Mouse (Mus musculus) common myeloid progenitor, adult 5-6 weeks (primary cell): ENCODE data around the gene Hoxd12. TPM values are rescaled to one million over a fixed set of nuclear protein-coding genes. Genes with fewer than 3 reads are reported as not detected.
A peak's percentile ranks its signal among the peaks of the same experiment; 100 is the strongest.

Experiments
- ATAC-seq: replicated peaks from 2 replicates; pipeline ENCODE4 v1.8.0; 2016; ENCODE audit warnings: low read depth, mild to moderate bottlenecking, moderate TSS enrichment, inconsistent platforms; ENCODE audit not compliant: poor library complexity, severe bottlenecking
- total RNA-seq: library from RNA; stranded (forward); fragments of 200-1000, 187-1606 nt; gene quantifications from 2 replicates; pipeline ENCODE4 v1.2.3, GENCODE M21; 2017

Hoxd12 gene
- total RNA-seq, 1 experiment from 2014 or later, result not detected

DNA sequence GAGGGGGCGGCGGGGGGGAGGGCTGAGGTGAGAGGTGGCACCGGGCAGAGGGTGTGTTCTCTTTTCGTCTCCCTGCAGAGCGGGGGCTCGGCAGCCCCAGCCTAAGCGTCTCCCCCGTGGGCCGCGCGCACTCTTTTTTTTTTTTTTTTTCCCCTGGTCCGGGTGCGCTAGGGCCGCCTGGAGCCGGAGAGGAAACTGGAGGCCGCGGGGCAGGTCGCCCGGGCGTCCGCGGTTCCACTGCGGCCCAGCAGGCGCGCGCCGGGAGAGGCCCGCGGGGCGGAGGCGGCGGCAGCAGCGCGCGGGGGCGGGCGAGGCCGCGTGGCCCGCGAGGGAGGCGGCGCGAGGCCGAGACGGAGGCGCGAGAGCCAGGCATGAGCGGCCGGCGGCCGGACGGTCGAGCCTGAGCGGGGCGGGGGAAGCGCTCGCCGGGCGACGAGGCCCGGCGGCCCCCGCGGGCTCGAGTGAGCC is 30.2 kb downstream of the Hoxd12 start:
- ATAC-seq, result no peak

DNA sequence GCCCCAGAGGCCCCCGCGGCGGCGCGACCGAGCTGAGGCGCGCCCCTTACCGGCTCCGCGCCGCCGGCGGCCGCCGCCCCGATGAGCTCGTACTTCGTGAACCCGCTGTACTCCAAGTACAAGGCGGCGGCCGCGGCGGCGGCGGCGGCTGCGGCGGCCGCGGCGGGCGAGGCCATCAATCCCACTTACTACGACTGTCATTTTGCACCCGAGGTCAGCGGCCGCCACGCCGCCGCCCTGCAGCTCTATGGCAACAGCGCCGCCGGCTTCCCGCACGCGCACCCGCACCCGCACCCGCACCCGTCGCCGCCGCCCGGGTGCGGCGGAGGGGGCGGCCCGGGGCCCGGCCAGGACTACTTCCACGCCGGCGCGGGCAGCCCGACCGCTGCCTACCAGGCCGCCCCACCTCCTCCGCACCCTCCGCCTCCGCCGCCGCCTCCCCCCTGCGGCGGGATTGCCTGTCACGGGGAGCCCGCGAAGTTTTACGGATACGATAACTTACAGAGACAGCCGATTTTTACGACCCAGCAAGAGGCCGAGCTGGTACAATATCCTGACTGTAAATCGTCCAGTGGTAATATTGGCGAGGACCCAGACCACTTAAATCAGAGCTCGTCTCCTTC is 30.8 kb downstream of the Hoxd12 start:
- no peak for ATAC-seq

DNA sequence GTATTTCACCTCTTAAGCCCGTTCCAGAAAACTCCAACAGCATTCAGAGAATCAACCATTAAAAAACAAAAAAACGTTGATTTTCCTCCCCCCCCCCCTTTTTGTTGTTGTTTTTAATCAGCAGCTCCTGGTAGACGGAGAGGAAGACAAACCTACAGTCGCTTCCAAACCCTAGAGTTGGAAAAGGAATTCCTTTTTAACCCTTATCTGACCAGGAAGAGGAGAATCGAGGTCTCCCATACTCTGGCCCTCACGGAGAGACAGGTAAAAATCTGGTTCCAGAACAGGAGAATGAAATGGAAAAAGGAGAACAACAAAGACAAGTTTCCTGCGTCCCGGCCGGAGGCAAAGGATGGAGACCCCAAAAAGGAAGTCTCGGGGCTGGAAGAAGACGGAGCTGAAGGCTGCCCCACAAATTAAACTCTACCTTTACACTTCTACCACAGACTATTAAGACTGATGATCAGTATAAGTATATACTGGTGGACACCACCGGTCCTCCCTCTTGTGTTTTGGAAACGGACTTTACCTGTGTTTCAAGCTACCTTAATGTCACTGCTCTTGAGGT is 31.7 kb downstream of the Hoxd12 start:
- no peak for ATAC-seq

DNA sequence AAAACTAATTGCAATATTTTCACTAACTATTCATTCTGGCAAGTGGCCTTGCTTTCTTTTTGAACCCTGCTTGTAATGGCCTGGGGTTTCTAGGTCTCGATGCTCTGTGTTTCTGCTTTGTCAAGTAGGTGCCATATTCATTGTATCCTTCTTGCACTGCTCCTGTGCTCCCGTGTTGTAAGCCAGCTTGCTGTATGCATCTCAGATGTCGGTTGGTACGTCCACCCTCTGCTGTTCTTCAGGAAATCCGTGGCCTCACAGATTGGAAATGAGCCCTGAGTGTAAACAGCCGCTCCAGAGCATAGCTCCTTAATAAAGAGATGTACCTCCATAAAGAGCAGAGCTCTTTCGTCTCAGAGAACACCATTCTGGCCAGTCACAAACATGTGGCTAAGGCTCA is 32.8 kb downstream of the Hoxd12 start:
- ATAC-seq, result no peak

DNA sequence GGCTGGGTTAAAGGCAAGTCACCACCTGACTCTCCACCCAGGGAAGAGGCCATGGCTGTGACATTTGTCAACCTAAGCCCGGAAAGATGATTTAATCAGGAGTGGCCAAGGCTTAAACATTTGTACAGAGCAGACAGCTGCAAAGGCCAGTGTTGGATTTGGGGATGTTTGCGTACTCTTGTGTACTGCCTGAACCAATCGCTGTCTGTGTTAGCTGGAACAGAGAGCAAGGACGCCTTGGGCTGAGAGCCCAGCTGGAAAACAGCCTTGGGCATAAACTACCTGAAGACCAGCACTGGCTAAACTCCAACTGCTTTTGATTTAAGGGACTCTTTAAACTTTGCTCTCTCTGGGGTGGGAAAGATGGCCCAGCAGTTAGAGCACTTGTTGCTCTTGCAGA is 33.9 kb downstream of the Hoxd12 start:
- ATAC-seq, result no peak

DNA sequence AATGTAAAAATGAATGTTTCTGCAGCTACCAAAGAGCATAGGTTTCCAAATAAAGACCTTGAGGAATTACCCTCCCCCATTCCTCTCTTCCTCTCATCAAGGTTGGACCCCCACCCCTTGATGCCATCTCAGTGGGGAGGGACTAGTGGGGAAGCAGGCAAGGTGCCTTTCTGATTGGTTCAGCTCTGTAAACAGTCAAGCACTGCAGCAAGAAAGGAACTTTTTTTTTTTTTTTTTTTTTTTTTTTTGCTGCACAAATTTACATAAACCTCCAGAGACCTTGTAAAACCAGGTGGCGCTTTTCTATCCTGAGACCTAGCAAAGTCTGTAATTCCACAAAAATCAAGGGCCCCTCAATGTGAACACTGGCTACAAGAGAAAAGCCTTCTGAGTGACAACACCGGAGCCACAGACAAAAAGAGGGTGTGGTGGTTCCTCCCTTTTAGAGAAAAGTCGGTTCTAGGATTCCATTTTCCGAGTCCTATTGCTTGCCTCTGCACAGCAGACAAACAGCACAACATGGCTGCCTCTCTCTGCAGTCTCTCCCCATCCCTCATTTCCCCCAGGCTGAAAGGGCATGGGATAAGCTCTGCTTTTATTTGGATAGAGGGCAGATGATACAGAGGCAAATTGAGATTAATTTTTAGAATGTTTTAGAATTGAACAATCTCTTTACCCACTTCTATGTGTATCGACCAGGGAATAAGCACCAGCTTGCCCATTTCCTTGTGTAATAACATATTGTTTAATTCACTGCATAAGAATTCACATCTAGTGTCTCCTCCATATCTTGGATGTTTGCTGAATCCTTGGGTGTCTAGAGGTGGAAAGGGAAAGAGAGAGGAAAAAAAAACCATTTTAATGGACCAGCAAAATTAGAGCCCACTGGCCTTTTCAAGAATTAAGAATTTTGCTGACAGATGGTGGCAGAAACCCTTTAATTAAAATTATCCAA is 34.9 kb downstream of the Hoxd12 start:
- ATAC-seq, result no peak

DNA sequence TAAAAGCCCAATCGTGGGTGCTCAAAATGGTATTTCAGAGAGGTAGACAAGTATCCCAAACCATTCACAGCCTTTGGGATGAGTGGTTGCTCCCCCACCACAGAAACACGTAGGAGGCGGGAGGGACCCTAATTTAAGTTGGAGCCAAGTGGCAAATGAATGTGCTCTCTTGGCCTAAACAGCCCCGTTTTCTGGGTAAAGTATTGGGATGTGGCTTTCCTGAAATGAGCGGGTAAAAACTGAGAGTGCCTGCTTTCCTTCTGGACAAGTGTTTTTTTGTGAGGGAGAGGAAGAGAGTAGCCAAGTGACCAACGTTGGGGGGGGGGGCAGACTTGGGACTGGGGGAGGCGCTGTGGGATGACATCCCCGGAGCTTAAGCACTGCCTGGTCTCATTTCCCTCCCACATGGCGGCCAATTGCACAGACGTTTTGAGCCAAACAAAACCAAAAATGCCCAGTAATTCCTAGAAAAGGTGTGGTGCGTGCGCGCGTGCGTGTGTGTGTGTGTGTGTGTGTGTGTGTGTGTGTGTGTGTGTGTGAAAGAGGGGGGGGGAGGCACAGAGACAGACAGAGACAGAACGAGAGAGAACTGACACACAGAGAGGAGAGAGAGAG is 36.2 kb downstream of the Hoxd12 start:
- no peak for ATAC-seq

DNA sequence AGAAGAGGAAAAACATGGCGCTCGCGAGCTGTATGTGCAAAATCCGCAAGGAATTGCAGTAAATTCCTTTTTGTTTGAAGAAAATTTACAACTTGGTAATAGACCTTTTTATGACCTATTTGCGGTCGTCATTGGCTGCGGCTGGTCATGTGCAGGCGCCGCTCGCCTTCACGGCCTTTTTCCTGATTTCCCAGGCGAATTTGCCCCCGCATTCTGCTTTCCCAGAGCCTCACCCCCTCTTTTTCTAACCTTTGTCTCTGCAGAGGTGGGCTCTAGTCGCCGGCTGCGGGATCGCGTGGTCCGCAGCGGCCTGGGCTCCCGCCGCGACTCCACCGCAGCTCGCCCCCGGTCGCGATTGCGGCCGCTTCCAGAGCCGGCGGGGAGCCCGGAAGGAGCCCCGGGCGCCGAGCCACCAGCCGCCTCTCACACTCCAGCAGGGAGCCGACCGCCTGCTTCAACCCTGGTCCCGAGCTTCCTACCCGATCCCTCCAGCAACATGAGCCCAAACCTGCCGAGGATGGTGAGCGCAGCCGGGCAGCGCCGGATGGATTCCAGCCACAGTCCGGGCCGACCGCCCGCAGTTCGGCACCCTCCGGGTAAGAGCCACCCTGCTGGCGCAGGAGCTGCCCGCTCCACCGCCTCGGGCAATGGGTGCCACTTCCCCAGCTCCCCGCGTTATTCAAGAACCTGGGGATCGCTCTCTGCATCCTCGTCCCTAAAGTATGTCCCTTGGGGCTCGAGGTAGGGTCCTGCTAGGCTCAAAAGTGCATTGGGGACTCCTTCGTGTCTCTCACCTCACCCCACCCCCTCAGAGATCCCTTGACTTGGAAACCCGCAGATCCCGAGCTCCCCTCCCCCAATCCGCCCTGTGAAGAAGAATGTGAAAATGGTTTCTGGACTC is 37.2 kb downstream of the Hoxd12 start, which contains the start of the genes Hoxd3 and Hoxd4:
Gene Hoxd3 (plus strand): TSS at position 207 of the 901 bp plus-strand sequence.
Gene Hoxd4 (plus strand): TSS at position 209 of the 901 bp plus-strand sequence.
- ATAC-seq, result no peak

DNA sequence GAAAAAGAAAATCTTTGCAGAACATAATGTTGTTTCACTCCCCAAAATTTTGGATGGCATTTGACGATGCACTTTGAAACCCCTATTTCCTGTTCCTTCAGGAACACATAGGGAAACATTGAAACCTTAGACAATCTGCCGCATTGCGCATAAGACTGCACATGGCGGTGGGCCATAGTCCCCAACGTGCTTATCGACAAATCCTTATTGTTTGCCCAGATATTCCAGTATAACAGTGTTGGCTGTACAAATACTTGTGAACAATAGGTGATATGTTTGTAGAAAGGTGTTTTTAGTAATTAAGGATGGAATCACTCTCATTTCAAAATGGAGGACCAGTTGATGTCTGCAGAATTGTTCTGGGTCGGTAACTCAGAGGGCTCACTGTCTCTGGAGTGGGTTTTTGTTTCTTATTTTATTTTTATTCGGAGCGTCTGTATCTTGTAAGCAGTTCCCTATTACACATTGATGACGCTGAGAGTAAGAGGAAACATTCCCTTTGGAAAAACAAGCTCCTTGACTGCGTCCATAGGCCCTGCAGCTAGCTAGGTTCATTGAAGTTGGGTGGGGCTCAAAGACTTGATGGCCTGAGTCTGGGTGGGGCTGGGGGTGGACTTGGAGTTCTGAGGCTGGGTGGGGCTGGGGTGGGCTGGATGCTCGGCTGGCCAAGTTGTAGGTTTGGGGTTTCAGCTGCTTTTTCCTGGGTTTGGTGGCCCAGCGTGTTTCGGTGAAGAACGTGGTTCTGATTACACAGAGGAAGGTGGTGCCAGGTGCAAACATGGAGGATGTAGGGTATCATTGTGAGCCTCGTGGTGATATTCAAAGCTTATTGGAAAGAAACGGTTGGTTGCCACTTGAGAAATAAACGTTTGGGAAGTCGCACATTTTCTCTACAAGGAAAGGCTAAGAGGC is 38.7 kb downstream of the Hoxd12 start:
- ATAC-seq, result no peak

DNA sequence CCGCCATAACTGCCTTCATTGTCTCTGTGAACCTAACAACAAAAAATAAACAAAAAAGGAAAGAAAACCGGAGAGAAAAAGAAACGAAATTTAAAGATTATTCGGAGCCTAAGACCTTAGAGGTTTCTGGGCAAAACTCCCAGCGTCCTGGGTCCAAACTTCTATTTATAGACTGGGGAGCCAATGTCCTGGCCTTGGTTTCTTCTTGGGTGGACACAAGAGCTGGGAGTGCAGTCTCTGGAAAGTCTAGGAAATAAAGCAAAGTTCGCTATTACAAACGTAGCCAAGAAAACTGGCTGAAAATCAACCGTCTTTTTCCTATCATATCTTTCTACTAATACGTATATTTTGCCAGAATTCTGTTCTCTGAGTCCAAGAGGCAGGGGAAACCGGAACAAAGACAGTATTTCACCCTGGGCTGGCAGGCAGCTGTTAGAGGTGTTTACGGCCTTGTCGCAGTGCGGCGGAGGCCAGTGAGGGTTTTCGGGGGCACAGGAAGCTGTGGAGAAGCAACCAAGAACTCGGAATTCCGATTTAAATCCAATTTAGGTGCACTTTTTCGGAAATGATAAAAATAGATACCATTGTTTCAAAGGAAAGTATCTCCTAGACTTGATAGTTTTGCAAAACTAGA is 39.5 kb downstream of the Hoxd12 start:
- no peak for ATAC-seq

DNA sequence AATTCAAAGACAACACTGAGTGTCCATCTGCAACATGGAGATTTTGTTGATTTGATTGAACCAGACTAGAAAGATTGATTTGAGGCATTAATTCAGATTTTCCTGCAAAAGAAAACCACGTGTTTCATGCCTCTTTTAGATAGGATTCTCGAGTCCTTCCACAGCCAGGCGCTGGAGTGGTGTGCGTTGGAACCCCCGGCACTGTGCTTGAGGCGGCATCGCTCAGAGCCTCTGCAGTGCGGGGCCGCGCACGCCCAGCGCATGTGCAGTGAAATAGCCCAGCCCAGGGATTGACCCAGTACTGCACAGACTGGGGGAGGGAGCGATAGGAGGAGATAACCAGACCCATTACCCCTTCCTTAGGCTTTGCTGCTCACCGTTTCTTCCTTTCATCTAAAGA is 40.1 kb downstream of the Hoxd12 start:
- ATAC-seq, result no peak

DNA sequence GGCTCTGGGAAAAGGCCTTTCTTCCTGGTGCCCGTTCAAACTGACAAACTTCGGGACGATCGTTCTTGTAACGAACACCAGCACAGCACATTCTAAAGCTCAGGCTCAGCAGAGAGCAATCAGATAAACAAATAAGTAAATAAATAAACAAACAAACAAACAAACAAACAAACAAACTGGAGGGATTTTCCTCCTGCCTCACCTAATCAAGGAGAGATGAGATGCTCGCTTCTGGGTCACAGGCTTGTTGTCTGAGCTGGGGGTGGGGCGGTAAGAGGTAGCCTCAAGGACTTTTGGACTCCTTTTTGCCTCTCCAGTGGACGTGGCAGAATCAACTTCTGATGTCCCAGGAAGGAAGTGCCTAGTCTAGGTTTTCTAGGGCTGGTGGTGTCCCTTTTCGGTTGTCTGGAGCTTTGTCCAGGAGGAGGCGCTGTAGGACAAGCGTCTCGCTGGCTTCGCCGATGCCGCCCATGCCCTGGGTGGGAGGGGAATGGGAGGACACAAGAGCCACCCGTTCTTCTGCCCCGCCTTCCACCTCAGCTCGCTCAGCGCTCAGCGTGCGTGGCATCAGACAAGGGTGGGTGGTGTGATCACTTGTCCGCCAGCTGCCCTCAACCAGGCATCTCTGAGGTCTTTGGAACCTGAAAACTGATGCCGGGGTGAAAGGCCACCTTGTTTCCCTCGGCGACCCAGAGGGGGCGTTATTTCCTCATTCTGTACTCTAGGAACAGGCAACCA is 40.9 kb downstream of the Hoxd12 start:
- ATAC-seq, result peak; percentile 95

DNA sequence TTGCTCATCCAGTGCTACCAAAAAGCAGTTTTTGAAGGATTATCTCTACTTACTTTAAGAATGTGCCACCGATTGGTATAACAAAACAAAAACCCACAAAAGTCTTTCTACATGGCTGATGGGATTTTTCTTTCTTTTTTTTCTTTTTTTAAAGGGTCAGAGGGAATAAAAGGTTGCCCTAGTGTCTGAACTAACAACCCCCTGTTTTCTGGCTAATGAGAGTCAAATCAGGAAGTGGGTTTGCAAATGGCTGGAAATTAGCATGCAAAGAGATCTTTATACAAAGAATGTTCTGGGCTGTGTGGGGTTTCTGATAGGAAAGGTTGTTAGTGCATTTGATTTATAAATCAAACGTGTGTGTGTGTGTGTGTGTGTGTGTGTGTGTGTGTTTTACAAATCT is 45.6 kb downstream of the Hoxd12 start:
- ATAC-seq, result no peak

DNA sequence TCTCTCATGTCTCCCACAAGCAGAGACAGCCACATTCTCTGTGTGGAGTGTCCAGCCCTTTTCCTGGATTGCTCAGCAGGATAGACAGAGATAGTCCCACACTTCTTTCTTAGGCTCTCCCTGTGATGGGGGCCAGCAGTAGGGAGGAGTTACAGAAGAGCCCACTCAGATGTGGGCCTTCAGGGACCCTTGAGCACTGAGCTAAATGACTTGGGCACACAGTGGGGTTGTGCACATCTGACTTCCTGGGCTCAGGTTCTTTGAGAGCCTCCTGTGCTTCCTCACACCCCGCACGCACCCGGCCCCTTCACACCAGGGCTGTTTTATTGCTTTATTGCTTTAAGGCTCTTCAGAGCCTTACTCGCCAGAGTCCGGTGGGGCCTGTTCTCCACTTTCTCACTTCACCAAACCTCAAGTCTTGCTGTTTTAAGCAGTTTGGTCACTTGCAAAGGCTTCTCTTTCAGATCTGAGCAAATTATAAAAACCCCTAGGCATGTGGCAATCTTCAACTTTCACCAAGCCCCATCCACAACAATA is 46.2 kb downstream of the Hoxd12 start:
- ATAC-seq, result no peak

DNA sequence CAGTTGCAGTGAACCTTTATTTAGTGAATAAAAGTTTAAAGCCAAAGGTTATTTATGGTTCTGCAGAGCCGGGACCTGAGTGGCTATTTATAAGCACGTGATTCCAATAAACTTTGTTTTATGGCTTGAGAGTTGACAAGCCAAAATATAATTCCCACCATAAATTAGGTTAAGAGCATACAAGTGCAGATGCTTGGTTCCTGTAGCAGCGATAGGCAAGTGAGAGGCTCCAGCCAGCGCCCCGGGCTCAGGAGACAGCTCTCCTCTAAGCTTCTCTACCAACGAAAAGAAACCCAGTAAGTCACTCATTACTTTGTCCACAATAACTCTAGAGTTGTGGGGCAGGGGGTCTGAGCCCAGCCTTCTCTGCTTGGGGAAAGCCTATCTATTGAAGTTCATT is 47.1 kb downstream of the Hoxd12 start:
- no peak for ATAC-seq

DNA sequence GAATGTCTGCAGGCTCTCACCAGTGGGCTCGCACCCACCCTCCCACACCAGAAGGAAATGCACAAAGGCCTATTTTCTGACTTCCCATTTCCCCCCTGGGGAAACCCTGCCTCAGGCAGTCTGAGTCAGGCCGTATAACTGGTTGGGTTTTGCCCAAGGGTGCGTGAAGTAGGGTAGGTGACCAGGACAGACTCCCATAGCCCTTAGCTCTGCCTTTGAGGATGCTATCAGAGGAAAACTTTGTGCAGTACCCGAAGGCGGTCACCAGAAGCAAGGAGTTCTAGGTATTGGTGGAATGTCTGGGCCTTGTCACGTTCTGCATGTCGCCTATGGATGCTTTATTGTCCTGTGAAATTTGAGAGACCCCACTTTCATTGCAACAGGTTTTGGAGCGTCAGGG is 48.1 kb downstream of the Hoxd12 start:
- no peak for ATAC-seq
